Mouse (Mus musculus) heart, postnatal 25 days (tissue): ENCODE results near the gene Sgip1. TPM values are rescaled to one million over a fixed set of nuclear protein-coding genes. Genes with fewer than 3 reads are reported as not detected.

Experiments
- DNase-seq: peaks from one replicate; pipeline ENCODE4 v3.0.0; 2022; ENCODE audit warnings: low spot score
- intact Hi-C: fragments of 180-260 bp; cut with DNase I; formaldehyde crosslinking; loops from one replicate; pipeline ENCODE4 v1.15.1; 2025
- total RNA-seq, 2 experiments: library from RNA; stranded (reverse); gene quantifications; 2 replicates each; pipeline ENCODE4 v1.2.3; 2021

The Sgip1 gene
- total RNA-seq, 2 experiments from 2014 or later = 0.88 to 1.1 TPM

DNA sequence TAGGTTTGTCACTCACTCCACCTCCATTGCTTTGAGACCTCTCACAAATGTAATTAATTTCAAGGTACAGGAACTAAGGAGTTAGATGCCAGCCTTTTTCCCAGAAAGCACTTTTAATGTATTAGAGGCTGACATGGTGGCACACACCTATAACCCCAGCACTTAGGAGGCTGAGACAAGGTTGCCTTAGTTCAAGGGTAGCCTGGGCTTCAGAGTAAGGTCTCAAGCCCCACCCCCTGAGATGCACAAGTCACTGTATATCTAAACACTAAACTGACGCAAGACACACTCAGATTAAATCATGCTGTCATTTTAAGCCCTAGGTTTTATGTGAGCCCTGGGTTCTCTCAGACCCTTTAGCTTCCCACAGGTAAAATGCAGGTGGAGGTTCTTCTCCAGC is 92.1 kb downstream of the Sgip1 start:
- intact Hi-C loops = no loop called here

GRCm38 (mm10) chr4:102833726-102834125 is 92.6 kb downstream of the Sgip1 start:
- intact Hi-C loops = no loop called here
- no peak for DNase-seq

More for the DNA sequence above, 92.1 kb downstream of the Sgip1 start:
- DNase-seq = no peak

DNA sequence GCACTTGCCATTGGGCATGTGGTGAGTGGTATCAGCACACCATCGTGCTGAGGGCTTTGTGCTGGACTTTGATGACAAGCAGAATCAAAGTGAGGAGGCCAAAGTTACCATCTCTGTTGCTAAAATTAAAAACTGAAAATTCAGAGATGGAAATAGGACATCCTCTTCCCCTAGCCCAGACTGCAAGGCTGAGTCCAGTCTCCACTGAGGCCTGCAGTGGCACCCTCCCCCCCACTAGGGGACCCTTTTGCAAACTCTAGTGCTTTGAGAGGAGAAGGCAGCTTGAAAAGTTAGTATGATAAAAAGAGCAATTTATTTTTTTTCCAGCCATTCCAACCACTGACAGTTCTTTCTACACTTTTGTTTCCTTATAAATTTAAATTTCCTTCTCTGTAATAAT is 93.6 kb downstream of the Sgip1 start:
- DNase-seq = no peak
- intact Hi-C loops = no loop called here

GRCm38 (mm10) chr4:102840062-102840798 is 99.1 kb downstream of the Sgip1 start:
- no peak for DNase-seq
- intact Hi-C loops = no loop called here

- intact Hi-C loops = no loop called here
- no peak for DNase-seq
These were observed 100.0 kb downstream of the Sgip1 start for GRCm38 (mm10) chr4:102840956-102841729.

- intact Hi-C loops = no loop called here
These were observed 109.4 kb downstream of the Sgip1 start for GRCm38 (mm10) chr4:102850498-102850897.

GRCm38 (mm10) chr4:102851161-102851560 is 110.1 kb downstream of the Sgip1 start:
- intact Hi-C loops = no loop called here
- no peak for DNase-seq

More at GRCm38 (mm10) chr4:102850498-102850897, 109.4 kb downstream of the Sgip1 start:
- no peak for DNase-seq

DNA sequence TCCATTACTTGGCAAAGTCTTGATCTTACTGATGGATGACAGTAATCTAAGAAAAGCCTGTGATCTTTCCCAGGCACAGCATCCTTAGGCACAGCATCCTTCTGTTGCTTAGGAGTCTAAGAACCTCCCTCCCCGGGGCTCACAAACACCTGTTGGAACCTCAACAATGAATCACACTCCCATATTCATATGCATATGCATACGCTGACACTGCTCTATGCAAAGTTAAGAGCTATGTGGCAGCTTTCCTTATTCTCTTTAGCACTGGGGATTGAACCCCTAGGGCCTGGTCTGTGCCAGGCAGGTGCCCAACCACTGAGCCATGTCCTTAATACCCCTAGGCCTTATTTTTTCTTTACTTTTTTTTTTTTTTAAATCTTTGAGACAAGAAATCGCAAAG is 111.2 kb downstream of the Sgip1 start:
- intact Hi-C loops = no loop called here
- DNase-seq = no peak

DNA sequence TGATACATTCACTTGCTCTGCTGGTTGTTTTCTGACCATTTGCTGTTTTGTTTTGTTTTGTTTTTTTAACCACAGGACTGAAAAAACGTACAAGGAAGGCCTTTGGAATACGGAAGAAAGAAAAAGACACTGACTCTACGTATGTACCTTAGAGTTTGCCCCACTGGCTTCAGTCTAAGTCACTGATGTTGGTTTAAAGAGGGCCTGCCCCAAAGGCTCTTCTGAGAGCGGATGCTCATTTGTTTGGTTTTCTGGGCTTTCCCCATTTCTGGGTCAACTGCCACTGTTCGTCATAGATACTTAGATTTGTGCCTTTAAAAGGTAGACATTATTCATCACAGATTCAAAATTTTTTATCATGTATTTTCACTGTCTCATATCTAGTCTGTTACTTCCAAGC is 111.7 kb downstream of the Sgip1 start:
- intact Hi-C loops = no loop called here
- no peak for DNase-seq

DNA sequence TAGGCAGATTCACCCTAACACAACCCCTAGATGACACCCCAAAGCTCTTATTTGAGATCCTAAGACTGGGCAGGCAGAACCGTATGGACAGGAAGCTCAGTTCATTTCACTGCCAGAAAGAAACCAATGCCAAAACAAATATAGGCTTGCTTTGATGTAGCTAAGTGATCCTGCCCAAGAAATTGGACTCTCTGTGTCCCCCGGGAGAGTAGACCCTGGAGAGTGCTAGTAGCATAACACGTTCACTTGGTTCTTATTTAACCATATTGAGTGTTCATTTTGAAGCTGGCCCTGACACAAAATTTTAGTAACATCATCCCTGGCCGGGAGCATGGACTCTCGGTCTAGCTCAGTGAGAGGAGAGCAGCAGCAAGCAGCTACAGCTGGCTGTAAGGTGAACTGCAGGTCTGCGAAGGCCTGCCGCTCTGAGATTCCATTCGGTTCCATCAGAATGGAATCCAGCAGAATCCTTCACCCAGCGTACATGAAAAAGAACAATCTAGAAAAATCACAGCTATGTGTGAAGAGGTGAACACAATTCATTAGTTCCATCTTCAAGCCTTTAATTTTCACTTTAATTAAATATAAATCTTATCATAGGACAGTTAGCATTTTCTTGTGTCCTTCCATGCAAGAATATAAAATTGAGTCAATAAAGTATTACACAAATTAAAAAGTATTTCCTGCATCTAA is 112.4 kb downstream of the Sgip1 start:
- intact Hi-C loops = no loop called here
- DNase-seq = no peak

DNA sequence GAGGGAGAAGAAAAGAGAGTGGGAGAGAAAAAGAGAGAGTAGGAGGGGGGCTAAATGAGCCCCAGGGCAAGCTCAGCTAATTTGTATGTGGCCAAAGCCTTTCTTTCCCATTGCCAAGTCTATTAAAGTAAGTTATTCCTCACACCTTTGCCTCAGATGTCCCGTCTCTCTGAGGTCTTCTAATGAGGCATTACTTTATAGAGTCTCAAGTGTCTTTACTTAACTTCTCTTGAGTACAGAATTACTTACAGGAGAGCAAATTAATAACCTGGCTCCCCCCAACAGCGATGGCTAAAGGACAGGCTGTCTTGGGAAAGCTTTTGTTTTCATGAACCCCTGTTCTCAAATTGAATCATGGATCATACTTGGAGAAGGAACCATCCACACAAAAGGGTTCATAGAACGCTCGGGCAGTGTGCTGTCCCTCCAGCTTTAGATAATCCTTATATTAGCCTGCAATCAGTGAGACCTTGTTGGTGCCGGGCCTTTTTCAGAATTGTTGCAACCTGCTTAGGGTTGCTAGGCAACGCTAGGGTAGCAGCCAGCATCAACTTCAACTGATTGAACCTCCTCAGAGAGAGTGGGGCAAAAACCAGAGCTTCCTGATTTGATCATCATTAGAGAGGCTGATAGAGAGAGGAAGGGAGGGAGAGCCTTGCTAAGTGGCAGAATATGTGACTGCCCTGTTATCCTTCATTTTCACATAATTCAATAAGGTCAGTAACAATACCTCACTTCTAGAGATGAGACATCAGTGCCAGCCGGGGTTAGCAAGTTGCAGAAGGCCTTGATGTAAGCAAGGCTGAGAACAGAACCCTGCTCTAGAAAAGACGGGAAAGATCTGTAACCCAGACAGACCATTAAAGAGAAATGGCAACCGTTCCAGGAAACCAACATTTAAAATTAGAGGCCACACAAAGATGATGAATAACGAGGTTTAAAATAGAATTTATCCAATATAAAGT is 114.1 kb downstream of the Sgip1 start:
- intact Hi-C loops = no loop called here

GRCm38 (mm10) chr4:102856086-102856485 is 115.0 kb downstream of the Sgip1 start:
- intact Hi-C loops = no loop called here
- no peak for DNase-seq

More for the DNA sequence above, 114.1 kb downstream of the Sgip1 start:
- DNase-seq = no peak

GRCm38 (mm10) chr4:102859259-102860194 is 118.4 kb downstream of the Sgip1 start:
- intact Hi-C loops = no loop called here

GRCm38 (mm10) chr4:102862751-102863710 is 121.9 kb downstream of the Sgip1 start:
- intact Hi-C loops = no loop called here
- no peak for DNase-seq

More at GRCm38 (mm10) chr4:102859259-102860194, 118.4 kb downstream of the Sgip1 start:
- DNase-seq = no peak

- intact Hi-C loops = no loop called here
- no peak for DNase-seq
These were observed 125.4 kb downstream of the Sgip1 start for GRCm38 (mm10) chr4:102866531-102866930.

DNA sequence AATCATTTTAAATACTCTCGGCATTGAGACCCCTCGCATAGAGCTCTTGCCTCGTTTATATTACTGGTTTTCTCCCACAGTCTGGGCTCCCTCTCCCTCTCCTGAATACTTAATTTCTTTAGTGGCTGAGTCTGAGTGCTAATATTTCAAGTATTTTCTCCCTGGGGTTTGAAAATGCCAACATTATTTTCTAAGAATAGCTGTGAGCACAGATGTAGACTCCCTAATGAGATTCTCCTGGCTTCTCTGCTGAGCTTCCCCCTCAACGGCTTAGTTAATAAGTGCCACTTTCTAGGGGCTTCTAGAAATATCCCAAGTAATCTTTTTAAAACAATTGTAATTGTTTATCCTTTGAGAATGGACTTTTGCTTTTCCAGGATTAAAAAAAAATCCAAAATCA is 130.2 kb downstream of the Sgip1 start:
- DNase-seq = no peak
- intact Hi-C loops = no loop called here

- intact Hi-C loops = no loop called here
- DNase-seq = no peak
These were observed 142.0 kb downstream of the Sgip1 start for GRCm38 (mm10) chr4:102883142-102883541.
